Mouse (Mus musculus): ENCODE data around the gene Naa38.

DNA sequence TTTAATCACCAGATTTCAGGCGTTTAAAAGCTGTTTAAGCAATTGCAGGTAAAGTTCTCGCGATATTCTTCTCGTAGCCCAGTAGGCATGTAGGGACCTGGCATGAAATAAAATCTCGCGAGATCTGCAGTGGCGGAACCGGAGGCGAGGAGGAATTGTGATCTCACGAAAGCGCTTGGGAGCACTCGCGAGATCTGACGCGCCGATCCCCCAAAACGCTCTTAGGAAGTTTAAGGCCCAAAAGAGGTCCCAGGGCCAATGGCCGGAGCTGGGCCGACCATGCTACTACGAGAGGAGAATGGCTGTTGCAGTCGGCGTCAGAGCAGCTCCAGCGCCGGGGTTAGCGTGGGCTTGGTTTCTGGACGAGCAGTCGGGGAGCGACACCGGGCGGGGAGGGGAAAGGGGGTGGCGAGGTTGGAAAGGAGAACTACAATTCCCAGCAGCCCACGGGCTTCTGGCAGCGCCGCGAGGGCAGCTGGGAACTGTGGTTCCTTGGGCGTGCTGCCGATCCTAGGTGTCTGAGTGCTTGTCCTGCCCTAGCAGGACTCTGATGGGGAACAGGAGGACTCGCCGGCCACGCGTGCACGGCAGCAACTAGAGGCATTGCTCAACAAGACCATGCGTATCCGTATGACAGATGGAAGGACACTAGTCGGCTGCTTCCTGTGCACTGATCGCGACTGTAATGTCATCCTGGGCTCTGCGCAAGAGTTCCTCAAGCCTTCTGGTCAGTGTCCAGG is 517 bp downstream of the Naa38 start:
- TF ChIP-seq CTCF (IDR thresholded peaks at IDR 0.05; ENCODE audit: low read depth, low read length): no peak
- TF ChIP-seq EP300 (IDR thresholded peaks at IDR 0.05; ENCODE audit: insufficient read depth, low read depth, low read length): no peak
